Mouse (Mus musculus) cerebral cortex, adult 2 months (tissue): ENCODE results near the gene Kras.

Experiments used
- WGBS: fragments of 180-500 bp; shearing (Covaris S2); methylation state at CpG from one replicate; pipeline ENCODE4 v1.1.7; 2018; 5-methylcytosine and 5-hydroxymethylcytosine counted together

The Kras gene

DNA sequence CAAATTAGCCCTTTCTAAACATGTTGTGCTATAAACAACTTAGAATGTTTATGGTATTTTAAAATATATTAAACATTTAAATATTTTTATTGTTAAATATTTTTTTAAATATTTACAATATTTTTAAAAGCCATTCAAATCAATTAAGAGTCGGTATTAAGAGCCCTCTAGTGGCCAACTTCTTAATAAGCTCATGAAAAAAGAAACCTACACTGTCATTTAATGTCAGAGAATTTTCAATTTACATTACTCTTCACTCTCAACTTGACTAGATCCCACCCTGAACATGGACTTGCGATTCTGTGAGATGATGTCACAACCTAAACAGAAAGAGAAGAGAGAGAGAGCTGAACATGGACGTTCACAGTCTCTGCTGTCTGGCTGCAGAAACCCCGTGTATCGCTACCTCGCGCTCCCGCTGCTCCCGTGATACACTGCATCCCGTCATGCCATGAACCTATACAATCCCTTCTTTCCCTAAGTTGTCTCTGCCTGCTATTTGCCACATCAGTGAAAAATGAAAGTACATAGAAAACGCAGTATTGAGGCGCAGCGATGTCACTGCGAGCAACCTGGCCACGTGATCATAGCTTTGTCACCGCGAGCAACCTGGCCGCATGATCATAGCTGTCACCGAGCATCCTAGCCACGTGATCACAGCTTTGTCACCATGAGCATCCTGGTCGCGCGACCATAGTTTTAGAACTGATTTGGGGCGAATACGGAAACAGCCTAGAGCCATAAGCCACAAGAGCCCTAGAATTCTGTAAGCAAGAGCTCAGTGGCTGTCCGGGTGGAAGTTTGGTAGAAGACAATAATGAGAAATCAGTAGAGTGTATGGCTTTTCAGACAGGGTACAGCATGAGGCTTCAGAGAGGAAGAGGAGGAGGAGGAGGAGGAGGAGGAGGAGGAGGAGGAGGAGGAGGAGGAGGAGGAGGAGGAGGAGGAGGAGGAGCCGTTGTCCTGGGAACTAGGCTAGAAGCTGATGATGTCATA lies 62.6 kb downstream of the Kras start:
- 50% methylated on average over 27 of the region's 27 CpGs for WGBS

DNA sequence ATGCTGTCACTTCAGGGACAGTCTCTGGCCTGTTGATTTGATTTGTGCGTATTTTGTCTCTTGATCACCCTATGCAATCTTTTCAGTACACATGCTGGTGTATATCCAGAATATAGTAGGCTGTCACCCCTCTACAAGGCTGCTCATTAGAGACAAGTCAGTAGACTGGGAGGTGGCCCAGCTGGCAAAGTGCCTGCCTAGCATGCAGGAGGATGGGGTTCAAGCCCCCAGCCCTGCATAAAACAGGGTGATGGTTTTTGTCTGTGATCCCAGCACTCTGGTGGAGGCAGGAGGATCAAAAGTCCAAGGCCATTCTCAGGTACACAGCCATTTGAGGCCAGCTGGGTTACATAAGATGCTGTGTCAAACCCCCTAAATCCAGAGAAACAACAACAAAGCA lies 63.9 kb downstream of the Kras start:
- 95% methylated on average over 1 of the region's 1 CpGs for WGBS

DNA sequence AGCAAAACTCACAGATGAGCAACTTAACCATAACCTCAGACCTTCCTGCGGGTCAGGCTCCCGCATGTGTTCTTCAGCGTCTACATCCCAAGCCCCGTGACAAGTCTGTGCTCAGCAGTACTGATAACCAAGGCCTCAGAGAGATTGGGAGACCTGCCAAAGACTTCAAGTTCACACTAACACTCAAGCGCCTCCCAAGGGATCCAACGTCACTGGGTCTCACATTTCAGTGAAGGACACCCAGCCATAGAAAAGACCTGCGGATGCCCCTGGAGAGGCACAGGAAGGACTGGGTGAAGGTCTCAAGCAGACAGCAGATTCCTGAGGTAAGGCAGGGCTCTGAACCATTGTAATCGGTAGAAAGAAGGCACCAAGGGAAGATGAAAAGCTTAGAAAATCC lies 68.0 kb downstream of the Kras start:
- WGBS, result 78% methylated on average over 8 of the region's 8 CpGs

DNA sequence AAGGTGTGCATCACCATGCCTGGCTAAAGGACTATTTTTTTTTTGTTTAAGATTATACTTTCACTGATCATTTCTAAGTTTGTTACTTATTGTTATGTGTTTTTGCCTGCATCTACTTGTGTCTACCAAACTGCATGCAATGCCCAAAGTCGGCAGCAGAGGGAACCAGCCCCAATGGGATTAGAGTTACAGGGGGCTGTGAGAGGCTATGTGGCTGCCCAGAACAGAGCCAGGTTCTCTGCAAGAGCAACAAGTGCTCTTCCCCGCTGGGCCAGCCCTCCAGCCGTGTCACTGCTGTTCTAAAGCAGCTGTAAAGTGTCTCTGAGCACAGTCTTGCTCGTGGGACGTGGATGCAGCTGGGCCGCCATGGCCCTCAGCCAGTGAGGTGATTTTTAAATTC lies 70.4 kb downstream of the Kras start:
- 55% methylated on average over 6 of the region's 6 CpGs for WGBS

DNA sequence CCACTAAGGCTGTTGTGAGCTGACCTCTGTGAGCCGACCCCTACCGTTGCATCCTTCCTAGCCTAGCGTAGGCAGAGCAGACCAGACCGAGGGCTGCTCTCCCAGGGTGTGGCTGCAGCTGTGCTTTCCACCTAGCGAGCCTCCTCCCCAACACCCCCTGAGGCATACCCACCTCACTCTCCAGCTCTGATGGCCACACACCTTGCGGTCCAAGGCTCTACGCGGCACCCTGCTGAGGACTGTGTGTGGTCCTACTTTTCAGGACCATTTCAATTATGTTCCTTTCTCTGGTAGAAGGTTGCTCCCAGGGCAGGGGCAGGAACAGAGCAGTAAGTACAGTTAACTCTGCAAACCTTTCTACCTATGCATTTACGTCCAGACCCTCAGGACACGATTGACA lies 73.6 kb downstream of the Kras start:
- 76% methylated on average over 10 of the region's 10 CpGs for WGBS

DNA sequence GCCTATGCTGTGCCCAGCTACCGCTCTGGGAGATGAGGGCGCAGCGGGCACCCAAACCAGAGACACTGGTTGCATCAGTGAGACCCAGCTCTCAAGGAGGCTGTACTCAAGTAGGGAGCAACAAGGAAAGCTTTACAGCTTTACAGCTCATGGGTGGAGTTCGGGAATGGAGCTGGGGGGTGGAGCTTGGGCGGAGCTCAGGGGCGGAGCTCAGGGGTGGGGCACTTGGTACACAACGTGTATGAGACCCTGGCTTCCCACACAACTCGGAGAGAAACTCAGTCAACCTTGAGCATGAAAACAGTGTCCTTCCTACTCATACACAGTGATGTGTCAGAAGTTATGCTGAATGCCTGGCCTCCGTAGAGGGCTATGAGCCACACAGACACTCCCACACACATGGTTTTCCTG lies 74.5 kb downstream of the Kras start:
- 46% methylated on average over 9 of the region's 9 CpGs for WGBS

DNA sequence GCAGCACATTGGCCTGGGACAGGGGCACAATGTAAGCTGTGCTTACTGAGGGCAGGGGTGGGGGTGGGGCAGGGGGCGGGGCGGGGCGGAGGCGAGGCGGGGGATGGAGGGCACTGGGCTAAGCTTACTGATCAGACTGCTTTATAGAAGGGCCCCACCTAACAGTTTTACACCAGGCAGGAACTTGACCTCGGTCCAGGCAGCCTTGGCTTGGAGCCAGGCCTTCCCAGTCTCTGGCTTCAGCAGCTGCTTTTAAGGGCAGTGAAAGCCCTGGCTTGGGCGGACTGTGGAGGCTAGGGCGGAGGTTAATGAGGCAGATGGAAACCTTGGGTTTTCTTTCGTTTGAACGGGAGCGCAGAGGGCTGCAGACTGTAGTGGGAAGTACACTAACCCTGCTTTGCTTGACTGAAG lies 76.3 kb downstream of the Kras start:
- WGBS, result 17% methylated on average over 11 of the region's 11 CpGs

DNA sequence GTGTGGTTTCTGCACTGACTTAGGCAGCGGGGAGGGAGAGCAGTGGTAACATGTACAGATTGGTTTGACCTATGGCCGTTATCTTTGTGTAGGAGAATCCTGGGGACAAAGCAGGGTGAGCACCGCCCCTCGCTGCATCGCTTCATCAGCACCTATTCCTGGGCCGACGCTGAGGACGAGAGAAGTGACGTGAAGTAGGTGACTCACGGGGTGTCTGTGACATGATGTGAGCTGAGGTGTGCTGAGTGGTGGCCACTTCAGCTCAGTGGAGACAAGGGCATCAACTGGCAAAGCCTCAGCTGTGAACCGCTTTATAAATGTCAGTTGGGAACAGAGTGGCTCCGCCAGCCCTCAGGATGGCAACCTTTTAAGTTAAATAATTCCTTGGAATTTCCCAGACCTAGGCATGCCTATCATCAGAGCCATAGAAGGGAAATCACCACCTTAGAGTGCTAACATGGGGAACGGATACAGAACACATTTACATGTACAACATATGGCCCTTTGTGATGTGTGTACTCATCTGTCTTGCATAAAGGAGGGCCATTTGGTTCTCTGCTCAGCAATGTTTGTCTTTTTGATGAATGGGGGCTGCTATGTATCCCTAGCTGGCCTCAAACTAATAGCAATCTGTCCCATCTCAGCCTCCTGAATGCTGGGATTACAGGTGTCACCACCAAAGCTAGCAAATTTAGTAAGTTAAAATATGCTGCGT lies 78.0 kb downstream of the Kras start:
- 87% methylated on average over 14 of the region's 14 CpGs for WGBS
